Mouse (Mus musculus): ENCODE data around the gene Ces5a. TPM values are rescaled to one million over a fixed set of nuclear protein-coding genes. Genes with fewer than 3 reads are reported as not detected.
A peak's percentile ranks its signal among the peaks of the same experiment; 100 is the strongest.

The Ces5a gene
- polyA plus RNA-seq, 1 experiment from 2014 or later: 0.44 TPM

DNA sequence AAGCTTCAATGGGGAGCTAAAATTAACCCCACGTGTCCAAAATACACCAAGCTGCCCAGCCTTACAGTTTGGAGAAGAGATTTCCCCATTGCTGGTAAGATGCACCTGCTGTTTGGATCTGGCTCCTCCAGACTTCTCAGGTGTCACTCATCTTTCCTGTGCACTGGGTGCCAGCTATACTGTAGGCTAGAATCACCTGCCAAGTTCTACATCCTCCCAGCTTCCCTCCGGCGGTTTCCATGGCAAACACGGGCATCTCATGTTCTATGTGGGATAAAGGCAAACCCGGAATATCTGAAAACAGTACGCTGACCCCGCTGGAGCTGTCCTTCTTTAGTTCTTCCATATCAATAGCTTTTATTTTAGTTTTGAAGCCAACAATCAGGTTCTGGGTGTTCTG lies 27.9 kb upstream of the Ces5a start:
- WGBS: 77% methylated on average over 7 of the region's 7 CpGs
- no peak overlapping the region for H3K4me2 ChIP-seq (ENCODE audit: low read length)
- no peak overlapping the region for H3K4me3 ChIP-seq (ENCODE audit: low read depth, low read length)
- no peak for ATAC-seq
- H3K4me1 ChIP-seq (ENCODE audit: control insufficient read depth, insufficient read depth, low read length): no peaks in the 10 kb centered on the region; the same call in 1 of the 2 replicates
- no peaks in the 10 kb centered on the region for H3K36me3 ChIP-seq (ENCODE audit: control insufficient read depth, insufficient read depth, low read length)
- no peak overlapping the region for H3K9ac ChIP-seq (ENCODE audit: low read depth, low read length)
- H3K27me3 ChIP-seq (ENCODE audit: control insufficient read depth, insufficient read depth, low read depth, low read length): no peaks in the 10 kb centered on the region
- H3K27ac ChIP-seq (ENCODE audit: low read length): no peak overlapping the region
- H3K9me3 ChIP-seq (replicated peaks; ENCODE audit: control insufficient read depth, low read length, poor library complexity, severe bottlenecking): no peaks in the 10 kb centered on the region

DNA sequence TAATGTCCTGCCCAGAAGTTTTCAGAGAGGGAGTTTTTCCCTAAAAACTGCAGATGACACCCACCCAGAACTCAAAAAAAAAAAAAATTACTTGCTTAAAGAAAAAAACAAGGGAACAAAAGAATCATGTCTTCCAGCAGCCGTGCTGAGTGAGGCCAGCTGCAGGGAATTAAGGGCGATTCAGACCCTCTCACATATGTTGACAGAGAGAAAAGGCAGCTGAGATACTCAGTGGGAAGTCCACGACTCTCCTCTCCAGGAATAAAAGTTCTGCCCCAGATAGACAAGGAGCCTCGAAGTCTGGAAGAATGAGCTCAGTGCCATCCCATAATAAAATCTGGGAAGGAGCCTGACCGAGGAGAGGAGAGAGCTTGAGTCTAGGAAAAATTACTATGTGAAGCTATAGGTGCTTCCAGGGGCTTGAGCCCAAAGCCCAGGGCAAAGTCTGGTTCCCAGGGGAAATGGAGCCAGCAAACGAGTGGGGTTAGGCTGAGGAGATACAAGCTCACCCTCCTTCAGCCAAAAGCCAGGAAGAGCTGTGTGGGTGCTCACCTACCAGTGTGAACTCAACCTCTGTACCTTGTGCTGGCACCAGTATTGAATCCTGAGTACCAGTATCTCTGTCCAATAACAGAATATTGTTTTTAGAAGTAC lies 27.1 kb upstream of the Ces5a start:
- no peak for ATAC-seq
- H3K27ac ChIP-seq (ENCODE audit: low read length): no peak overlapping the region
- WGBS: 12% methylated on average over 6 of the region's 6 CpGs

DNA sequence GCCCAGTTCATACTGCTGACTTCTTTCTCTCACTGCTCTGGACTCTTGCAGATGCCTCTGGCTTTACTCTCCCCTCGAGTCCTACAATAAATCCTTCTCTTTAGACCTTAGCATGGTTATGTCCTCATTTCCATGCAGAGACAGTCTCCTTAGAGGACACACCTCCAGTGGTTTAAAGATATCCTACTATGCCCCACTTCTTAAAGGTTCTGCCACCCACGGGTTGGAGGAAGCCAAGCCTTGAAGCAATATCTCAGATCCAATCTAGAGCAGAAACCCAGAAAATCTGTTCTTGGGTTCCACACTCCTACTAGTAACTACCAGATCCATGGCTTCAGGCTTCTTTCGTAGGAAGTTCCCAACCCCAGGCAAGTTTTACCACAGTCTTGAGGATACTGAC lies 25.6 kb upstream of the Ces5a start:
- H3K36me3 ChIP-seq (ENCODE audit: control insufficient read depth, insufficient read depth, low read length): no peaks in the 10 kb centered on the region
- H3K27ac ChIP-seq (ENCODE audit: low read length): no peak overlapping the region
- H3K27me3 ChIP-seq (ENCODE audit: control insufficient read depth, insufficient read depth, low read depth, low read length): no peaks in the 10 kb centered on the region
- H3K4me1 ChIP-seq (ENCODE audit: control insufficient read depth, insufficient read depth, low read length): no peaks in the 10 kb centered on the region; the same call in 1 of the 2 replicates
- WGBS: 90% methylated on average over 3 of the region's 3 CpGs
- H3K9ac ChIP-seq (ENCODE audit: low read depth, low read length): no peak overlapping the region
- H3K4me3 ChIP-seq (ENCODE audit: low read depth, low read length): no peak overlapping the region
- no peak for ATAC-seq
- H3K9me3 ChIP-seq (replicated peaks; ENCODE audit: control insufficient read depth, low read length, poor library complexity, severe bottlenecking): no peaks in the 10 kb centered on the region
- no peak overlapping the region for H3K4me2 ChIP-seq (ENCODE audit: low read length)

More for the DNA sequence above, 27.1 kb upstream of the Ces5a start:
- Histone ChIP-seq H3K4me1 (ENCODE audit: control insufficient read depth, insufficient read depth, low read length) (no peaks in the 10 kb centered on the region; the same call in 1 of the 2 replicates), H3K27me3 (ENCODE audit: control insufficient read depth, insufficient read depth, low read depth, low read length) (no peaks in the 10 kb centered on the region), H3K9ac (ENCODE audit: low read depth, low read length) (no peak overlapping the region), H3K4me3 (ENCODE audit: low read depth, low read length) (no peak overlapping the region), H3K9me3 (replicated peaks; ENCODE audit: control insufficient read depth, low read length, poor library complexity, severe bottlenecking) (no peaks in the 10 kb centered on the region), H3K4me2 (ENCODE audit: low read length) (no peak overlapping the region), H3K36me3 (ENCODE audit: control insufficient read depth, insufficient read depth, low read length) (no peaks in the 10 kb centered on the region)

DNA sequence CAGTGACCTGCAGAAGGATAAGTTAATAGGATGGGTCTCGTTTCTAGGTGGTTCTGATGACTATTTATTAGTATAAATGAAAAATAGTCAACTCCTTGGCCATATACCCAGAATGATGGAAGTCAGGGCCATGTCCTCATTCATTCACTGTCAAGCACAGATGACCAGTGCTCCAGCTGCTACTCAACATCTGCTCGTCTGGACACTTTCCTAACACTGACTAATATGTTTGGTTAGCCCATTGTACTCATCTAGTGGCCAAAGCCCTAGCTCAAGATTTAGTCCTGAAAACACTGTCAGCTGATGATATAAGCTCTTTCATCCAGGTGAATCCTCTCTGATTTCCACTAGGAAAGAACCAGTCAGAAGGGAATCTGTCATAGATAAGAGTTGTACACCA lies 24.1 kb upstream of the Ces5a start:
- Histone ChIP-seq H3K9ac (ENCODE audit: low read depth, low read length) (no peak overlapping the region), H3K4me1 (ENCODE audit: control insufficient read depth, insufficient read depth, low read length) (no peaks in the 10 kb centered on the region; the same call in 1 of the 2 replicates), H3K9me3 (replicated peaks; ENCODE audit: control insufficient read depth, low read length, poor library complexity, severe bottlenecking) (0 out of 2 replicates have a peak, but pooled peaks cover 4% of the 10 kb centered on the region), H3K36me3 (ENCODE audit: control insufficient read depth, insufficient read depth, low read length) (no peaks in the 10 kb centered on the region), H3K27ac (ENCODE audit: low read length) (no peak overlapping the region), H3K4me2 (ENCODE audit: low read length) (no peak overlapping the region), H3K4me3 (ENCODE audit: low read depth, low read length) (no peak overlapping the region), H3K27me3 (ENCODE audit: control insufficient read depth, insufficient read depth, low read depth, low read length) (no peaks in the 10 kb centered on the region)
- no peak for ATAC-seq
- WGBS: 78% methylated on average over 2 of the region's 2 CpGs

DNA sequence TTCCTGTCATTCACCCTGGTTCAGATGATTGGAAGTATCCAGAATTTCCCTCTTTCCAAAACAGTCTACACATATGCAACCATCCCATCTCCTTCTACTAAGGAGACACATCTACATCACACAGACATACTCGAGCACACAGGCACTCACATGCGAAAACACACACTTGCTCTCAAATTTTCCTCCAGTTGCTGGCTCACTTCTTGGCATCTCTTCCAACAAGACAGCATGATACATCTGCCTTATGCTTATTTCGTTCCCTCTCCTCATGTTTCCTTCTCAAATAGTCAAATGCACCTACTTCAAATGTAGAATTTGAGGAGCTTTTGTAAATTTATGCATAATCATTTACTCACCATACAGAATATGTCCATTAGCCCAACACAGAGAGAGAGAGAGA lies 33.0 kb downstream of the Ces5a start:
- Histone ChIP-seq H3K27me3 (ENCODE audit: control insufficient read depth, insufficient read depth, low read depth, low read length) (no peaks in the 10 kb centered on the region), H3K9ac (ENCODE audit: low read depth, low read length) (no peak overlapping the region), H3K4me3 (ENCODE audit: low read depth, low read length) (no peak overlapping the region), H3K9me3 (replicated peaks; ENCODE audit: control insufficient read depth, low read length, poor library complexity, severe bottlenecking) (no peaks in the 10 kb centered on the region), H3K36me3 (ENCODE audit: control insufficient read depth, insufficient read depth, low read length) (no peaks in the 10 kb centered on the region), H3K4me1 (ENCODE audit: control insufficient read depth, insufficient read depth, low read length) (no peaks in the 10 kb centered on the region; the same call in 1 of the 2 replicates), H3K27ac (ENCODE audit: low read length) (no peak overlapping the region), H3K4me2 (ENCODE audit: low read length) (no peak overlapping the region)
- ATAC-seq: no peak
- 89% methylated on average over 3 of the region's 3 CpGs for WGBS

DNA sequence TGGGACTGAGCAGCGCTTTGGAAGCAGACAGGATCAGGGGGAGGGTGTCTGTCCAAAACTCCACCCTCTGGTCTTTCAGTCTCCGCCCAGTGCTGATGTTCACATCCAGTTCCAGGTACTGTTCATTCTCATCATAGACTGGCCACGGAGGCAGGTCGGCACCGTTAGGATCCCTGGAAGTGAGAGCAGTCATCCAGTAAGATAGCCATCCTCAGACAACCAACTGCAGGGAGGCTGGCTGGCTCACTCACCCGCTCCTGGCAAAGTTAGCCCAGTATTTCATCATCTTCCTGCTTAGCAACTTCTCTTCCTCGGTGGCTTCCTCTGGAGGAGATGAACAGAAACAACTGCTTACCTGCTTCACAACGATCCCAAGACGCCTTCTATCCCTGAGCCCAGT lies 36.2 kb downstream of the Ces5a start:
- no peak overlapping the region for H3K4me3 ChIP-seq (ENCODE audit: low read depth, low read length)
- no peak for ATAC-seq
- H3K4me2 ChIP-seq (ENCODE audit: low read length): peak overlapping the region; percentile 29
- no peaks in the 10 kb centered on the region for H3K36me3 ChIP-seq (ENCODE audit: control insufficient read depth, insufficient read depth, low read length)
- WGBS: 22% methylated on average over 9 of the region's 9 CpGs
- H3K9me3 ChIP-seq (replicated peaks; ENCODE audit: control insufficient read depth, low read length, poor library complexity, severe bottlenecking): no peaks in the 10 kb centered on the region
- no peak overlapping the region for H3K27ac ChIP-seq (ENCODE audit: low read length)
- H3K27me3 ChIP-seq (ENCODE audit: control insufficient read depth, insufficient read depth, low read depth, low read length): no peaks in the 10 kb centered on the region
- H3K9ac ChIP-seq (ENCODE audit: low read depth, low read length): no peak overlapping the region
- H3K4me1 ChIP-seq (ENCODE audit: control insufficient read depth, insufficient read depth, low read length): no peaks in the 10 kb centered on the region; the same call in 1 of the 2 replicates

DNA sequence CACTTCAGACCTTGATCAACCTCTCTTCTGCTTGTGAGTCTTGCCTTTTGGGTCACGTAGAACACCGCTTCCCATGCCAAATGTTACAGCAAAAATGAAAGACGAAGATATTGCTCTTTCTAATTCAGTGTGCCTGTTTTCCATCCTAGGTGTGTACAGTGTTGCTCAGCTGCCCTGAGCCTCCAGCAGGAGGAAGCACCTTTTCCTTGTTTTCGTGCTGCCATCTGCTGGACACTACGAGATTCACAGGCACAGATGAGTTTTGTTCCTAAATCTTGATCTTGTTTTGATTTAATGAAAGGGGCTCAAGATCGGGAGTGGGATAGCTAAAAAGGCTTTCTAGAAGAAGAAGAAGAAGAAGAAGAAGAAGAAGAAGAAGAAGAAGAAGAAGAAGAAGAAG lies 40.3 kb downstream of the Ces5a start:
- Histone ChIP-seq H3K9ac (ENCODE audit: low read depth, low read length) (no peak overlapping the region), H3K4me3 (ENCODE audit: low read depth, low read length) (no peak overlapping the region), H3K27ac (ENCODE audit: low read length) (no peak overlapping the region), H3K4me2 (ENCODE audit: low read length) (no peak overlapping the region), H3K4me1 (ENCODE audit: control insufficient read depth, insufficient read depth, low read length) (no peaks in the 10 kb centered on the region; the same call in 1 of the 2 replicates), H3K27me3 (ENCODE audit: control insufficient read depth, insufficient read depth, low read depth, low read length) (no peaks in the 10 kb centered on the region), H3K36me3 (ENCODE audit: control insufficient read depth, insufficient read depth, low read length) (no peaks in the 10 kb centered on the region), H3K9me3 (replicated peaks; ENCODE audit: control insufficient read depth, low read length, poor library complexity, severe bottlenecking) (no peaks in the 10 kb centered on the region)
- 24% methylated on average over 6 of the region's 6 CpGs for WGBS
- no peak for ATAC-seq

DNA sequence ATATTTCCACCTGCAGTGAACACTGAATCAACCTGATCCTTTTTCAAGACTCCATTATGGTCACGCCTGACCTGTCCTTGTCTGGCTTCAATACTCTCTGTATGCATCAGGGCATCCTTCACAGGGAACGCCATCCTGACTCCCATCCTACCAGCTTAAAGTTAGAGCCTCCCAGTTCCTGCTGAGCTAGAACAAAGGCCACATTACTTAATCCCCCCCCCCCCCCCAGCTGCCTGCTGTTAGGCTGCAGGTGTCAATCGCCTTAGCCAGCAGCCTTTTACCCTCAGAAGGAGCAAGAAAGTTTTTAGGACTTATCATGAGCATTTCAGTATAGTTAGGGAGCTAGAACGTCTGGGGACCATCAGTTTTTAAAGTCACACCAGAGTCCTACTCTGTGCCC lies 46.9 kb downstream of the Ces5a start:
- Histone ChIP-seq H3K9ac (ENCODE audit: low read depth, low read length) (no peak overlapping the region), H3K27ac (ENCODE audit: low read length) (no peak overlapping the region), H3K4me2 (ENCODE audit: low read length) (no peak overlapping the region)

DNA sequence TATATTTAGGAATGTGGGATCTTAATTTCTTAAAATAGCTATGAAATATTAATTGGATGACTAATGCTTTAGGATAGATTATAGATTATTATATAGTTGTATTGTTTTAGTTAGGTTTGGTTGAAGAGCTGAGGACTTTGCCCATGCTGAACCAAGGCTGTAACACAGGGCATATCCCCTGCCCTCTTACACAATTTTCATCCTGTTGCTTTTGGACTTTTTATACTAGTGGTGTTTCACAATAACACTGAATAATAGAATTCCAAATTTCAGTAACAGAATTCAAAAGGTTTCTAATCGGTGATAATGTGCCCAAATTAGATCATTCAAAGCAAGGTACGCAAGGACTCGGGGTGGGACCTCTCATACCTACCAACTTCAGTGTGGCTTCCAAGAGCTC lies 57.4 kb downstream of the Ces5a start:
- Histone ChIP-seq H3K4me2 (ENCODE audit: low read length) (no peak overlapping the region), H3K9ac (ENCODE audit: low read depth, low read length) (no peak overlapping the region), H3K4me3 (ENCODE audit: low read depth, low read length) (no peak overlapping the region), H3K27ac (ENCODE audit: low read length) (no peak overlapping the region), H3K4me1 (ENCODE audit: control insufficient read depth, insufficient read depth, low read length) (no peaks in the 10 kb centered on the region), H3K27me3 (ENCODE audit: control insufficient read depth, insufficient read depth, low read depth, low read length) (no peaks in the 10 kb centered on the region), H3K36me3 (ENCODE audit: control insufficient read depth, insufficient read depth, low read length) (no peaks in the 10 kb centered on the region), H3K9me3 (replicated peaks; ENCODE audit: control insufficient read depth, low read length, poor library complexity, severe bottlenecking) (no peaks in the 10 kb centered on the region)
- ATAC-seq: no peak
- WGBS: 98% methylated on average over 3 of the region's 3 CpGs

More for the DNA sequence above, 46.9 kb downstream of the Ces5a start:
- H3K9me3 ChIP-seq (replicated peaks; ENCODE audit: control insufficient read depth, low read length, poor library complexity, severe bottlenecking): no peaks in the 10 kb centered on the region
- H3K4me3 ChIP-seq (ENCODE audit: low read depth, low read length): no peak overlapping the region
- no peaks in the 10 kb centered on the region for H3K27me3 ChIP-seq (ENCODE audit: control insufficient read depth, insufficient read depth, low read depth, low read length)
- no peak for ATAC-seq
- no peaks in the 10 kb centered on the region for H3K4me1 ChIP-seq (ENCODE audit: control insufficient read depth, insufficient read depth, low read length)
- no peaks in the 10 kb centered on the region for H3K36me3 ChIP-seq (ENCODE audit: control insufficient read depth, insufficient read depth, low read length)
- 6% methylated on average over 4 of the region's 4 CpGs for WGBS

Measured in midbrain, embryonic 16.5 days (tissue).